Mouse (Mus musculus) hindbrain, embryonic 13.5 days (tissue): ENCODE data around the gene Zfand6. TPM values are rescaled to one million over a fixed set of nuclear protein-coding genes. Genes with fewer than 3 reads are reported as not detected.

Source experiments
- ATAC-seq: fragments of 200-750 bp; cut with Nextera tagmentation; 2 replicates; pipeline ENCODE4 v1.8.0; 2017; ENCODE audit warnings: moderate TSS enrichment; ENCODE audit not compliant: low FRiP score
- H3K27ac ChIP-seq: fragments of 300-500 bp; sonication (generic); 2 replicates; pipeline ENCODE4 v1.5.1; 2015; ENCODE audit warnings: inconsistent platforms, mild to moderate bottlenecking, moderate library complexity
- H3K27me3 ChIP-seq: fragments of 300-500 bp; sonication (generic); 2 replicates; pipeline ENCODE4 v1.6.1; 2015; ENCODE audit warnings: mild to moderate bottlenecking, inconsistent platforms
- H3K36me3 ChIP-seq: fragments of 300-500 bp; sonication (generic); 2 replicates; pipeline ENCODE4 v1.6.1; 2015; ENCODE audit warnings: mild to moderate bottlenecking, inconsistent platforms
- H3K4me1 ChIP-seq: fragments of 300-500 bp; sonication (generic); replicated peaks from 2 replicates; pipeline ENCODE4 v1.6.1; 2015; ENCODE audit warnings: inconsistent platforms
- H3K4me2 ChIP-seq: fragments of 300-500 bp; sonication (generic); 2 replicates; pipeline ENCODE4 v1.6.1; 2015; ENCODE audit warnings: inconsistent platforms, mild to moderate bottlenecking, moderate library complexity
- H3K4me3 ChIP-seq: fragments of 300-500 bp; sonication (generic); 2 replicates; pipeline ENCODE4 v1.5.1; 2015; ENCODE audit warnings: mild to moderate bottlenecking, inconsistent platforms
- H3K9ac ChIP-seq: fragments of 300-500 bp; sonication (generic); 2 replicates; pipeline ENCODE4 v1.6.1; 2015; ENCODE audit warnings: mild to moderate bottlenecking, inconsistent platforms
- H3K9me3 ChIP-seq: fragments of 300-500 bp; sonication (generic); 2 replicates; pipeline ENCODE4 v1.6.1; 2016; ENCODE audit warnings: inconsistent platforms
- WGBS: fragments of 180-500 bp; shearing (Covaris S2); methylation state at CpG from one replicate; pipeline ENCODE4 v1.1.7; 2015; 5-methylcytosine and 5-hydroxymethylcytosine counted together
- polyA plus RNA-seq: library from polyadenylated mRNA; unstranded; fragments of >200 nt; fragmentation: Nextera tagmentation; extraction: Ambion mirVana; gene quantifications from 2 replicates; pipeline ENCODE4 v1.2.1, GENCODE M21; 2015

The Zfand6 gene
- polyA plus RNA-seq, 1 experiment from 2014 or later = 219 TPM

DNA sequence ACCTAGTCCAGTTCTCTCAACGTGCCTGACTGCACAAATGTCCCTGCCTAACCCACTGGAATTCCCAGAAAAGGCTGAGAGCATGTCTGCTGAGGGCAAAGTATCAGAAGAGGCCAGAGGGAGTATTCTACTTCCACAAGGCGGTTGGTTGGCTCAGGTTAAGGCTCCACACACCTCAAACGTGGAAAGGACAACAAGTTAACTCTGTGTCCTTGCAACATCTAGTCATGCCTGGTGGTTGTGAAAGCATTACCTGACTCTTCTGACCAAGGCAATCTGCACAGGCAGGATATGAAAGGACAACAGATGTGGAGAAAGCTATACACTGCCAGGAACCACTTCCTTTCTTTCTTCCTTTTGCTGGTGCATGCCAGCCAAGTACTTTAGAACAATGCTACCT is 85.3 kb downstream of the Zfand6 start:
- no peak for ATAC-seq
- Histone ChIP-seq H3K27me3 (0 out of 2 replicates have a peak, but pooled peaks cover 4% of the 10 kb centered on the region), H3K36me3 (no peaks in the 10 kb centered on the region), H3K4me1 (peaks cover 15% of the 10 kb centered on the region), H3K4me2 (no peak overlapping the region), H3K27ac (no peak overlapping the region), H3K4me3 (no peak overlapping the region), H3K9ac (no peak overlapping the region), H3K9me3 (no peaks in the 10 kb centered on the region)
- WGBS = 79% methylated on average over 3 of the region's 3 CpGs

DNA sequence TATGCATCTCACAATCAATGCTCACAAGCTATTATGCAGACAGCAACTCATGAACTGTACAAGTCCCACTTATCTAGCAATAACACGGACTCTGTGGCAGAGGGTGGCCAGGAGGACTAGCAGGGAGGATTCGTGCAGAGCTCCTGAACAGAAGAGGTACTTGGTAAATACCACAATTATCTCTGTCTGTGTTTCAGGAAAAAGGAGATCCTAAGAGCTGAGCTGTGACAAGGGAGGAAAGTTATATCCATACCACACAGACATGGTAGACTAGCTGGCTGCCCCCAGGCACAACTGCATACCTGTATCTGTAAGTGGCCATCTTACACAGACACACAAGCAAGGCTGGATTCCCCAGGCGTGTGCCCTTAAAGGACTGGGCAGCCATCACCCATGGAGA is 88.4 kb downstream of the Zfand6 start:
- H3K4me1 ChIP-seq = peaks cover 15% of the 10 kb centered on the region
- H3K27ac ChIP-seq = no peak overlapping the region
- no peak overlapping the region for H3K9ac ChIP-seq
- H3K36me3 ChIP-seq = no peaks in the 10 kb centered on the region
- no peak for ATAC-seq
- H3K4me3 ChIP-seq = no peak overlapping the region
- 96% methylated on average over 3 of the region's 3 CpGs for WGBS
- H3K27me3 ChIP-seq = 0 out of 2 replicates have a peak, but pooled peaks cover 4% of the 10 kb centered on the region
- no peaks in the 10 kb centered on the region for H3K9me3 ChIP-seq
- H3K4me2 ChIP-seq = no peak overlapping the region

DNA sequence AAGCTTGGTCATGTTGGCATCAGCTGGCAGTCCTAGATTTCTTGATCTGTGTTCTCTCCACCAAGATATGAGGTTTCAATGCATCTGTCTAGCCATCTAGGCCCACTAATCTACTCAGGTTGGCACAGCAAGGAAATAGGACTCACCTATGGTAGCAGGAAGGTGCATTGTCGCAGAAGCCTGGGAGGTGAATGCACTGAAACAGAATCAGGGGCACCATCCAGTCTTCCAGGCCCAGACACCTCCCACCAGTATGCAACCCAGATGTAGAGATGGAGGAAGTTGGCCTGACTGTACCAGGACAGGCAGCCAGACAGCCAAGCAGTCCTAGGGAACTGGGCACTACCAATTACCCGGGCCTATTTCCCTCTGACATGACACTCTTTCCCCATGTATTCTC is 89.1 kb downstream of the Zfand6 start:
- Histone ChIP-seq H3K9me3 (no peaks in the 10 kb centered on the region), H3K27ac (no peak overlapping the region), H3K4me1 (peaks cover 13% of the 10 kb centered on the region), H3K9ac (no peak overlapping the region), H3K4me2 (no peak overlapping the region), H3K4me3 (no peak overlapping the region), H3K27me3 (0 out of 2 replicates have a peak, but pooled peaks cover 4% of the 10 kb centered on the region), H3K36me3 (no peaks in the 10 kb centered on the region)
- no peak for ATAC-seq
- WGBS = 96% methylated on average over 2 of the region's 2 CpGs

DNA sequence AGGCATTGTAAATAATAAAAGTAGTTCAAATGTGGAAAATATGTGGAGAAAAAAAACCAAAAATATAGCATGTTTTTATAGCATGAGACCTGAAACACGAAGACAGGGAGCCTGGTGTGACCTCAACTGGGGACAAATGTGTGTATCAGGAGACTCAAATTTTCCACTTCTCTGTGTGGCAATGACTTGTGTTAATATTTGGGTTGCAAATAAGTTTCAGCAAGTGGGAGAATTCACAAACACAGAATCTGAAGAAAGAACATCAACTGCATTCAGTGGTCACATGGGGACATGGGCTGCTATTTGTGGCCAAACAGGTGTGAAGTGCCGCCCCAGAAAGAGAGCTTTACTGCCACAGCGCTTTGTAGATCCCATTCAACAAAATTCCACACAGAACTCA is 93.1 kb downstream of the Zfand6 start:
- 88% methylated on average over 3 of the region's 3 CpGs for WGBS
- no peaks in the 10 kb centered on the region for H3K4me1 ChIP-seq
- H3K9ac ChIP-seq = no peak overlapping the region
- no peak overlapping the region for H3K27ac ChIP-seq
- ATAC-seq = no peak
- no peaks in the 10 kb centered on the region for H3K27me3 ChIP-seq
- no peak overlapping the region for H3K4me3 ChIP-seq
- no peaks in the 10 kb centered on the region for H3K9me3 ChIP-seq
- no peak overlapping the region for H3K4me2 ChIP-seq
- H3K36me3 ChIP-seq = no peaks in the 10 kb centered on the region

DNA sequence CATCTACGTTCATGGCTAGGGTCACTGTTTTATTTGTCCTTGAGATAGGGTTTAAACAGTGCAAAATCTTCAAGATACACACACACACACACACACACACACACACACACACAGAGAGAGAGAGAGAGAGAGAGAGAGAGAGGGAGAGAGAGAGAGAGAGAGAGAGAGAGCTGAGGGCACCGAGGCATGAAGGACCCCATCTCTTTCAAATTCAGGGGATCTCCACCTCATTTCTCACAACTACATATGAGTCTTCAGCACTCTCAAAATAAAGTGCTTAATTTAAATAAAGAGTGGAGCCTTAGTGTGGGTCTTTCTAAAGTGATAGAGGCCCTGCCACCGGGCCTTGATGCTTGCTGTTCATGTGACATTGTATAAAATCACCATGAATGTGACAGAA is 93.8 kb downstream of the Zfand6 start:
- 90% methylated on average over 3 of the region's 3 CpGs for WGBS
- Histone ChIP-seq H3K4me1 (no peaks in the 10 kb centered on the region), H3K27me3 (no peaks in the 10 kb centered on the region), H3K27ac (no peak overlapping the region), H3K9ac (no peak overlapping the region), H3K4me2 (no peak overlapping the region), H3K36me3 (no peaks in the 10 kb centered on the region), H3K9me3 (no peaks in the 10 kb centered on the region), H3K4me3 (no peak overlapping the region)
- ATAC-seq = no peak

DNA sequence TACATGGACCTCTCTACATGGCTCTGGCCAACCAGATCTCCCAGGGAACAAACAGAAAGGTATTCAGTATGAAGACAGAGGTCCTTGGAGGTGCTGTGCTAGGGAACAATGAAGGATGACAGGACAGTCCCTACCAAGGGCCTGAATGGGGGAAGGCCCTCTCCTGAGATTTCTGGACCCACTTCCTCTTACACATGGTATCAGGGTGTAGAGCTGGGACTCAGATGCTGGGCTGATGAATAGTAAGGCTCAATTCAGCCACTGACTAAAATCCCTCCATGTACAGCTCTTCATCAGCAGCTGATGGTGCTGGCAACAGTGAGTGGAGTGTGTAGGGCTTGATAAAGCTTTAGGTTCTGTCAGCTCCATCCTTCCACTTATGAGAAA is 94.8 kb downstream of the Zfand6 start:
- H3K9ac ChIP-seq = no peak overlapping the region
- no peak overlapping the region for H3K4me2 ChIP-seq
- ATAC-seq = no peak

DNA sequence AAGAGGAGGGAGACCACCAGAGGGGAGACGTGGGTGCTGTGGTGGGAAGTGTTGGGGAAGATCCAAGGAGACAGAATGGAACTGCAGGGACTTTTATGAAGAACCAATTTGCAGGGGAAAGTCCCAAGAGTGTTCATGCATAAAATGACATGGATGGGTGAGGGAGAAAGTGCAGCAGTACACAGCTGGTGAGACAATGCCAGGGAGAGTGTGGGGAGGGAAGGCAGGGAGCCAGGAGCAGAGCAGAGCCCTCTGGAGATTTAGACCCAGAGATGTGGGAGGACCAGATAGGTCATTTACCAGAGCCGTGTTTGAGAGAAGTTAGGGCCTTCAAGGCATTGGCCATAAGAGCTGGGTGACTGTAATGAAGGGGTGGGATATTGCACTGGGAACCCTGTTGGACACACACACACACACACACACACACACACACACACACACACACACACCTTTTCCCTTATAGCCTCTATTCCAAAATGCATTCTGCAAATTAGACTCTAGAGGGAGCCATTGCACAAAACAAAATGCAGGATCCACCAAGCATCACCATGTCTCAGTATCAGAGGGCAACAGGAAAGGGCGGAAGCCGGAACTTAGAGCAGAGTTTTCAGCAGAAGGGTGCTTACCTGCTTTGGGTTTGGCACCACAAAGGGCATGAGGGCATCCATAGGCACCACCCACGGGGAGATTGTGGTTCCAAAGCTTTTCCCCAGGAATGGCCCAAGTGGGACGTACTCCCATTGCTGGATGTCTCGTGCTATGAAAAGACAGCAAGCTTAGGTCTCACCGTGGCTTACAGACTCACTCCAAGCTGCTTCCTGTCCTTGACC is 95.5 kb downstream of the Zfand6 start:
- Histone ChIP-seq H3K9me3 (no peaks in the 10 kb centered on the region), H3K27ac (no peak overlapping the region), H3K36me3 (no peaks in the 10 kb centered on the region), H3K4me3 (no peak overlapping the region), H3K27me3 (no peaks in the 10 kb centered on the region), H3K4me1 (no peaks in the 10 kb centered on the region), H3K9ac (no peak overlapping the region), H3K4me2 (no peak overlapping the region)
- ATAC-seq = peak; percentile 83
- WGBS = 49% methylated on average over 8 of the region's 8 CpGs

More for the DNA sequence above, 94.8 kb downstream of the Zfand6 start:
- Histone ChIP-seq H3K4me1 (no peaks in the 10 kb centered on the region), H3K27ac (no peak overlapping the region), H3K9me3 (no peaks in the 10 kb centered on the region), H3K36me3 (no peaks in the 10 kb centered on the region), H3K27me3 (no peaks in the 10 kb centered on the region), H3K4me3 (no peak overlapping the region)

DNA sequence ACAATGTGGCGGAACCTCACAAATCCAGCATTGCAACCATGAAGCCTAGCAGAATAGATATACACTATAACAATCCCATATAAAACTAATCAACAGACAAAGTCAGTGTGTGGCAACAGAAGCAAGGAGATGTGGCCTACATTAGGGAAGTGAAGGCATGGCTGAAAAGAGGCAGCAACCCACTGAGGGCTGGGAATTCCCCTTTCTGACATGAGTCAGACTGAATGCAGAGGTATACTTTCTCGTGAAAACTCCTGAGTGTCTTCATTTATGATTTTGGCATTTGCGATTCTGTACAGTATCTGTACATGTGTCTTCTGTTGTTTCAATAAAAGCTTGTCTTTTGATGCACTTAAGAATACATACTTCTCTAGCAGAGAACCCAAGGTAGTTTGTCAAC is 98.4 kb downstream of the Zfand6 start:
- ATAC-seq = no peak
- Histone ChIP-seq H3K4me2 (no peak overlapping the region), H3K9me3 (no peaks in the 10 kb centered on the region), H3K4me1 (no peaks in the 10 kb centered on the region), H3K4me3 (no peak overlapping the region), H3K27me3 (no peaks in the 10 kb centered on the region), H3K9ac (no peak overlapping the region), H3K36me3 (no peaks in the 10 kb centered on the region), H3K27ac (no peak overlapping the region)
- 95% methylated on average over 3 of the region's 3 CpGs for WGBS

DNA sequence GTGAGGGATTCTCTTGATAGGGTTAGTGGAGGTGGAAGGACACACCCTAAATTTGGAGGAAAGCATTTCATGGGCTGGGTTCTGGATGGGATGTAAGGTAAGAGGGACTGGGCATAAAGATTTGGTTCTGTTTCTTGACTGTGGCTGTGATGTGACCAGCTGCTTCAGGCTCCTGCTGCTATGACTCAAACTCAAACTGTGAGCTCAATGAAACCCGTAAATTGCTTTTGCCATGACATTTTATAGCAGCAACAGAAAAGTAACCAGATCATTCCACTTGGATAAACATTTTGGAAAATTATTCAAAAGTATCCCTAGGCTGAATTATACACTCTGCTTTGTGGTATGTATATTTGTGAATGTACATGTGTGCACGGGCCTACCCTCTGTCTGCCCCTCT is 99.1 kb downstream of the Zfand6 start:
- ATAC-seq = no peak
- no peak overlapping the region for H3K9ac ChIP-seq

DNA sequence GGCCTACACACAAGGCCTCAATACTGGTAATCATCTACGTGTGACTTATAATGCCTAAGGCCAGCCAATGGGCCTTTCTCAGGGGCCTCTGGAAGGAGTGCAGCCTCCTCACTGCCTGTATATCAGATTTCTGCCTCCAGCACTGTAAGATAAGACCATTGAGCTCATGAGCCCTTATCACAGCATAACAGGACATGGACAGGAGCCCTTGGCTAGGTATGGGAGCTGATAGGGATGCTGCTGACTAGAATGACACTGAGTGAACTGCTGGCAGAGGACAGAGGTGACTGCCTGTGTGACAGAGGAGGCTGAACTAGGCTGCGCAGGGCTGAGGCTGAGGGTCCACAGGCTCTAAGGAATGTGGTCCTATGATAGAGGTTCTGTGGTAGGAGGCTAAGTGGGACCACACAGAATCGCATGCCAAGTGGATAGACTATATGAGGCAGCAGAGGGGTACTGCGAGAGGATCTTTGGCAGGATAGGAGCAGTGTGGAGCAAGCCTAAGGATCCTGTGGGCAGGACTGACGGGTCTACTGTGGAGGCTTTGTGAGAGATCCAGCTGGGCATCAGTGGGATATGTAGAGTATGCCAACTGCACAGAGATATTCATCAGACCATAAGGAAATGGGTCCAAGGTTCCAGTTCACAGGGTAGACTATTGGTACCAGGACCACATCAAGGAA is 102.5 kb downstream of the Zfand6 start:
- ATAC-seq = no peak
- Histone ChIP-seq H3K27ac (no peak overlapping the region), H3K9me3 (no peaks in the 10 kb centered on the region), H3K4me2 (no peak overlapping the region), H3K4me3 (no peak overlapping the region), H3K4me1 (no peaks in the 10 kb centered on the region), H3K9ac (no peak overlapping the region), H3K27me3 (no peaks in the 10 kb centered on the region), H3K36me3 (no peaks in the 10 kb centered on the region)
- WGBS = 89% methylated on average over 5 of the region's 5 CpGs

More for the DNA sequence above, 99.1 kb downstream of the Zfand6 start:
- no peaks in the 10 kb centered on the region for H3K36me3 ChIP-seq
- H3K9me3 ChIP-seq = no peaks in the 10 kb centered on the region
- no peak overlapping the region for H3K27ac ChIP-seq
- no peak overlapping the region for H3K4me3 ChIP-seq
- 93% methylated on average over 2 of the region's 2 CpGs for WGBS
- H3K4me2 ChIP-seq = no peak overlapping the region
- H3K27me3 ChIP-seq = no peaks in the 10 kb centered on the region
- no peaks in the 10 kb centered on the region for H3K4me1 ChIP-seq

DNA sequence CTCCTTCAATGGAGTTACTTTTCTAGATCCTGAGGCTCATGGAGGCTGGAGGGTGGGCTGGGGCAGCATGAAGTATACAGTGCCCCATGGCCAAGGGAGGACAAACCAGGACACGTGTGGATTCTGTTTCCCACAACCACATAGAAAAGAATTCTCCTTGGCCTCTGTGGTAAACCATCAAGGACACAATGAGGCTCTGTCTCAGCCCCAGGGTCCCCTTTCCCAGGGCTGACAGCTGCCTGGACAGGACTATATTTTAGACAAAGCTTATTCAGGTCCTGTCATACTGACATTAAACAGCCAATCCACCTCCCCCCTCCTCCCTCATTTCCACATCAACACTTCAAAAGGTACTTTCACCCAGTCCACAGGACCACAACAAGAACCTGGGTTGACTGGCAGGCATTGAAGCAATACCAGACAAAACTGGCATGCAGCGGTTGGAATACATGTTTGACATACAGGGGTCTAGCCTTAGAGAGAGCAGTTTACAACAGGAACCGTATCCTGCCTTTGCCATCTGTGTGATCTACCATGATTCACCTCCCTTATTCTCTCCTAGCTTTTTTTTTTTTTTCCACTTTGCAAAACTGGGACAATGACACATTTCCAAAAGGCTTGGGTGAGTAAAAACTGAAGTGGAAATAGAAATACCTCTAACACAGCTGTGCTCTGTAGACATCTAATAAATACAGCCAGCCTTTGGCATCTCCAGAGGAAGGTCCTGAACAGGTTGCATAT is 103.2 kb downstream of the Zfand6 start:
- Histone ChIP-seq H3K4me1 (no peaks in the 10 kb centered on the region), H3K9ac (no peak overlapping the region), H3K27me3 (no peaks in the 10 kb centered on the region), H3K4me2 (no peak overlapping the region), H3K36me3 (no peaks in the 10 kb centered on the region), H3K4me3 (no peak overlapping the region), H3K27ac (no peak overlapping the region), H3K9me3 (no peaks in the 10 kb centered on the region)
- WGBS = 44% methylated on average over 3 of the region's 3 CpGs
- no peak for ATAC-seq

DNA sequence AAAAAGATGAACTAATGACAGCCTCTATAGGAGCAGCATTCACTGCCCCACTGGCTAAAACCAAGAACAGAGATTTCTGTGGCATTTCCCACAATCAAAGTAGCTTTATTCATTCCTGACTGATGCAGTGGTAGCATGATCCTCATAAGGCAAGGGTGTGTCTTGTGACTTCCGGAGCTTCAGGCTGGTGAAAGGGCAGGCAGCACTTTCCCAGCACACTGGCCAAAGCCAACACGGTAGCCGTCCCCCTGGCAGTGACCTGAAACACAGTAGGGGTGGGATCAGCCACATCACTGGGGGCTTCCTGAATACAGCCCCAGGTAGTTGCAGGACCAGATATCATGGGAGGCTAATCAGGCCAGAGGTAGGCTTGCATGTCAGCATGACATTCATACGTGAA is 104.7 kb downstream of the Zfand6 start:
- H3K27me3 ChIP-seq = no peaks in the 10 kb centered on the region
- no peaks in the 10 kb centered on the region for H3K36me3 ChIP-seq
- H3K9ac ChIP-seq = no peak overlapping the region
- no peak overlapping the region for H3K4me3 ChIP-seq
- no peaks in the 10 kb centered on the region for H3K4me1 ChIP-seq
- H3K9me3 ChIP-seq = no peaks in the 10 kb centered on the region
- H3K27ac ChIP-seq = no peak overlapping the region
- 91% methylated on average over 4 of the region's 4 CpGs for WGBS
- H3K4me2 ChIP-seq = no peak overlapping the region
- no peak for ATAC-seq
